Mouse (Mus musculus) liver, embryonic 14.5 days (tissue): Measurements from ENCODE around the gene Pcnt. TPM values are rescaled to one million over a fixed set of nuclear protein-coding genes. Genes with fewer than 3 reads are reported as not detected.

ENCODE experiments used
- ATAC-seq: fragments of 200-750 bp; cut with Nextera tagmentation; 2 replicates; pipeline ENCODE4 v1.8.0; 2017; ENCODE audit warnings: moderate number of reproducible peaks, mild to moderate bottlenecking, moderate library complexity; ENCODE audit not compliant: insufficient read depth
- DNase-seq, 3 experiments: peaks; one replicate each; pipeline ENCODE4 v3.0.0-alpha.2; 2012 to 2013; ENCODE audit warnings: low read depth in 3 of 3, low spot score in 3 of 3
- H3K27ac ChIP-seq: fragments of 300-500 bp; sonication (generic); 2 replicates; pipeline ENCODE4 v1.5.1; 2014; ENCODE audit warnings: moderate library complexity, mild to moderate bottlenecking, control low read depth, inconsistent platforms
- H3K27me3 ChIP-seq: fragments of 300-500 bp; sonication (generic); 2 replicates; pipeline ENCODE4 v1.6.1; 2014; ENCODE audit warnings: mild to moderate bottlenecking, low read length, moderate library complexity; ENCODE audit not compliant: control insufficient read depth, insufficient read depth
- H3K36me3 ChIP-seq: fragments of 300-500 bp; sonication (generic); replicated peaks from 2 replicates; pipeline ENCODE4 v1.6.1; 2014; ENCODE audit warnings: low read depth; ENCODE audit not compliant: control insufficient read depth, insufficient read depth
- H3K4me1 ChIP-seq, 2 experiments: fragments of 200-500 bp in 1 of 2; fragments of 300-500 bp in 1 of 2; sonication (generic) in 1 of 2; replicated peaks; 2 replicates each; pipeline ENCODE4 v1.6.1; 2012 to 2014; ENCODE audit warnings: antibody characterized with exemption in 1 of 2, inconsistent platforms in 1 of 2, low read length in 1 of 2; ENCODE audit not compliant: control insufficient read depth in 2 of 2, insufficient read depth in 2 of 2
- H3K4me2 ChIP-seq: fragments of 300-500 bp; sonication (generic); 2 replicates; pipeline ENCODE4 v1.6.1; 2014; ENCODE audit warnings: low read depth, mild to moderate bottlenecking, control low read depth, moderate library complexity
- H3K4me3 ChIP-seq, 2 experiments: fragments of 200-500 bp in 1 of 2; fragments of 300-500 bp in 1 of 2; sonication (generic) in 1 of 2; 2 replicates each; pipeline ENCODE4 v1.5.1; 2012 to 2014; ENCODE audit warnings: low read depth in 2 of 2, low read length in 2 of 2, mild to moderate bottlenecking in 2 of 2, control low read depth in 1 of 2, inconsistent platforms in 1 of 2, moderate library complexity in 1 of 2; ENCODE audit not compliant: insufficient read depth in 1 of 2
- H3K9ac ChIP-seq: fragments of 300-500 bp; sonication (generic); replicated peaks from 2 replicates; pipeline ENCODE4 v1.6.1; 2014; ENCODE audit warnings: mild to moderate bottlenecking, control low read depth, moderate library complexity
- H3K9me3 ChIP-seq: fragments of 300-500 bp; sonication (generic); 2 replicates; pipeline ENCODE4 v1.6.1; 2016; ENCODE audit warnings: low read length, mixed read lengths; ENCODE audit not compliant: control insufficient read depth
- CTCF ChIP-seq: IDR thresholded peaks from 2 replicates; pipeline ENCODE4 v1.5.1; 2016; ENCODE audit warnings: antibody characterized with exemption, low read depth, control low read depth
- EP300 ChIP-seq: IDR thresholded peaks from 2 replicates; pipeline ENCODE4 v1.6.1; 2016; ENCODE audit warnings: antibody characterized with exemption, low read depth
- WGBS: fragments of 180-500 bp; shearing (Covaris S2); extraction: QIAGEN DNeasy Blood & Tissue Kit; methylation state at CpG from one replicate; pipeline ENCODE4 v1.1.7; 2014; ENCODE audit not compliant: insufficient replicate concordance; 5-methylcytosine and 5-hydroxymethylcytosine counted together
- polyA plus RNA-seq, 2 experiments: library from polyadenylated mRNA; depleted of rRNA in 1 of 2; stranded (reverse) in 1 of 2; unstranded in 1 of 2; fragments of >200 nt; fragmentation: Nextera tagmentation in 1 of 2; extraction: Ambion mirVana in 1 of 2; gene quantifications; 2 replicates each; pipeline versions ENCODE4 v1.2.1 to v1.2.3; 2012 to 2014

Pcnt gene
- polyA plus RNA-seq, 2 experiments: 9.3 to 19.9 TPM

GRCm38 (mm10) chr10:76345540-76345902, 97.1 kb downstream of the Pcnt start:
- H3K27ac ChIP-seq: no peak overlapping the region; the same call in 1 of the 2 replicates
- H3K27me3 ChIP-seq: peaks cover 8% of the 10 kb centered on the region
- peak overlapping the region; percentile 60 for H3K9ac ChIP-seq
- H3K36me3 ChIP-seq: peaks cover under 1% of the 10 kb centered on the region
- H3K9me3 ChIP-seq: no peaks in the 10 kb centered on the region
- WGBS: 4% methylated on average over 12 of the region's 12 CpGs
- DNase-seq (peak in 1 of 3 experiments; percentile 15), ATAC-seq (peak; percentile 46)
- TF ChIP-seq CTCF: no peak
- TF ChIP-seq EP300: no peak
- H3K4me3 ChIP-seq: peak overlapping the region; percentile 90
- H3K4me1 ChIP-seq: peaks cover 6 to 7% of the 10 kb centered on the region in 2 experiments; a peak in 3 of 4 replicates
- peak overlapping the region; percentile 72 for H3K4me2 ChIP-seq

- DNase-seq: peak; percentile 78 to 81 (median 80)
- TF ChIP-seq CTCF (no peak), EP300 (no peak)
- Histone ChIP-seq H3K9me3 (no peaks in the 10 kb centered on the region), H3K9ac (peak within 1 kb of the TSS; percentile 76), H3K4me3 (peak within 1 kb of the TSS; percentile 90), H3K27ac (no peak within 1 kb of the TSS; the same call in 1 of the 2 replicates), H3K4me1 (peaks cover 6 to 7% of the 10 kb centered on the region in 2 experiments; a peak in 3 of 4 replicates), H3K27me3 (peaks cover 8% of the 10 kb centered on the region), H3K4me2 (peak within 1 kb of the TSS; percentile 72), H3K36me3 (no peaks in the 10 kb centered on the region)
- under 1% methylated on average over 92 of the region's 94 CpGs for WGBS
- ATAC-seq: peak; percentile 94
These were observed 97.7 kb downstream of the Pcnt start, which contains the start of gene Dip2a for GRCm38 (mm10) chr10:76344711-76345539. Dip2a (minus strand) TSS chr10:76345291.

GRCm38 (mm10) chr10:76334350-76334749, 108.2 kb downstream of the Pcnt start:
- no peaks in the 10 kb centered on the region for H3K27me3 ChIP-seq
- 58% methylated on average over 4 of the region's 4 CpGs for WGBS
- DNase-seq: no peak
- no peak overlapping the region for H3K9ac ChIP-seq
- H3K9me3 ChIP-seq: no peaks in the 10 kb centered on the region
- H3K4me2 ChIP-seq: no peak overlapping the region
- no peak for ATAC-seq
- no peaks in the 10 kb centered on the region for H3K36me3 ChIP-seq
- no peak overlapping the region for H3K27ac ChIP-seq
- H3K4me3 ChIP-seq: no peak overlapping the region
- TF ChIP-seq CTCF (no peak), EP300 (no peak)
- H3K4me1 ChIP-seq: peaks cover 0 to 4% of the 10 kb centered on the region in 2 experiments; a peak in 2 of 4 replicates

GRCm38 (mm10) chr10:76332040-76332439, 110.5 kb downstream of the Pcnt start:
- no peaks in the 10 kb centered on the region for H3K27me3 ChIP-seq
- ATAC-seq: no peak
- no peaks in the 10 kb centered on the region for H3K36me3 ChIP-seq
- DNase-seq: no peak
- WGBS: 78% methylated on average over 2 of the region's 2 CpGs
- TF ChIP-seq EP300 (no peak), CTCF (no peak)
- H3K4me1 ChIP-seq: peaks cover 0 to 12% of the 10 kb centered on the region in 2 experiments; a peak in 3 of 4 replicates
- no peak overlapping the region for H3K9ac ChIP-seq
- H3K27ac ChIP-seq: no peak overlapping the region
- no peaks in the 10 kb centered on the region for H3K9me3 ChIP-seq
- H3K4me2 ChIP-seq: no peak overlapping the region
- no peak overlapping the region for H3K4me3 ChIP-seq

- no peaks in the 10 kb centered on the region for H3K27me3 ChIP-seq
- peaks cover 0 to 12% of the 10 kb centered on the region in 2 experiments; a peak in 3 of 4 replicates for H3K4me1 ChIP-seq
- TF ChIP-seq EP300 (no peak), CTCF (no peak)
- H3K4me3 ChIP-seq: no peak overlapping the region
- no peak overlapping the region for H3K4me2 ChIP-seq
- DNase-seq (no peak), ATAC-seq (0 out of 2 replicates have a peak, but pooled peaks have one; percentile 37)
- no peak overlapping the region for H3K9ac ChIP-seq
- 26% methylated on average over 4 of the region's 4 CpGs for WGBS
- no peak overlapping the region for H3K27ac ChIP-seq
- no peaks in the 10 kb centered on the region for H3K9me3 ChIP-seq
- no peaks in the 10 kb centered on the region for H3K36me3 ChIP-seq
These were observed 113.5 kb downstream of the Pcnt start for GRCm38 (mm10) chr10:76329093-76329492.
